Mouse (Mus musculus): ENCODE measurements around the gene Ttc36.

- TF ChIP-seq POLR2A (IDR thresholded peaks at IDR 0.05; ENCODE audit: insufficient read depth, low read length) (no peak), CTCF (IDR thresholded peaks at IDR 0.05; ENCODE audit: low read depth, low read length) (no peak)
These were observed 4.9 kb upstream of the Ttc36 start for GRCm38 (mm10) chr9:44807778-44808177.

All from ES-Bruce4 (cell line).